Mouse (Mus musculus) testis, postnatal 10 days (tissue): ENCODE results near the gene Hagh.

Source experiments
- DNase-seq: peaks from one replicate; pipeline ENCODE4 v3.0.0; 2021; ENCODE audit warnings: low spot score

The Hagh gene

DNA sequence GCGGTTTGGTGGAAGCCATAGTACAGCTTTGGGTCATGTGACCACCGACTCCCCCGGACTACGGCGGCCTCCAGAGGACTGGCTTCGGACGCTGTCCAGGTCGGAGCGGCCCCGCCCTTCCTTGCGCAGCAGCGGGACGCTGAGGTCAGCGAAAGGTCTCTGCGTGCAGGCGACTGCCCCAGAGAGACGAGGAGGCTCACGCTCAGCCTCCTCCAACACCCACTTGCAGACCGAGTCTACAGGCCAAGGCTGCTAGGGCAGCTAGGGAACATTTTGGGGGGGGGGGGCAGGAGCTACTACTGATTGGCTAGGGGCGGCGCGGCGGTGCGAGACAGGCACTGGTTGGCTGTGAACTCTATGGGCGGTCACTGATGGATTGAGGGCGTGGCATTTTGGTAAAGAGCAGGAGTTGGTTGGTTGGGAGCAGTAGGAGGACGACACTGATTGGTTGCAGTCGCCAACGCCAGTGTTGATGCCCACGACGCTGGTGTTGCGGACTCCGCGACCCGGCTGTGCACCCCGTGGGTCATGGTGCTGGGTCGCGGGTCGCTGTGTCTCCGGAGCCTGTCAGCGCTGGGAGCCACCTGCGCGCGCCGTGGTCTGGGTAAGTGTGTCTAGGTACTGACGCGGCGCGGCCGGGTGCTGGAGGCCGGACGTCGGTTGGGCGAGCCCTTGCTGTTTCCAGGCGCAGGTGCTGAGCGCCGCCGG is 10.3 kb downstream of the Hagh start, which contains the start of gene Fahd1:
Fahd1 (minus strand) TSS at position 300 of the 708 bp plus-strand sequence.
- peak; percentile 94 for DNase-seq

GRCm38 (mm10) chr17:24850773-24851127 is 10.8 kb downstream of the Hagh start:
- no peak for DNase-seq

DNA sequence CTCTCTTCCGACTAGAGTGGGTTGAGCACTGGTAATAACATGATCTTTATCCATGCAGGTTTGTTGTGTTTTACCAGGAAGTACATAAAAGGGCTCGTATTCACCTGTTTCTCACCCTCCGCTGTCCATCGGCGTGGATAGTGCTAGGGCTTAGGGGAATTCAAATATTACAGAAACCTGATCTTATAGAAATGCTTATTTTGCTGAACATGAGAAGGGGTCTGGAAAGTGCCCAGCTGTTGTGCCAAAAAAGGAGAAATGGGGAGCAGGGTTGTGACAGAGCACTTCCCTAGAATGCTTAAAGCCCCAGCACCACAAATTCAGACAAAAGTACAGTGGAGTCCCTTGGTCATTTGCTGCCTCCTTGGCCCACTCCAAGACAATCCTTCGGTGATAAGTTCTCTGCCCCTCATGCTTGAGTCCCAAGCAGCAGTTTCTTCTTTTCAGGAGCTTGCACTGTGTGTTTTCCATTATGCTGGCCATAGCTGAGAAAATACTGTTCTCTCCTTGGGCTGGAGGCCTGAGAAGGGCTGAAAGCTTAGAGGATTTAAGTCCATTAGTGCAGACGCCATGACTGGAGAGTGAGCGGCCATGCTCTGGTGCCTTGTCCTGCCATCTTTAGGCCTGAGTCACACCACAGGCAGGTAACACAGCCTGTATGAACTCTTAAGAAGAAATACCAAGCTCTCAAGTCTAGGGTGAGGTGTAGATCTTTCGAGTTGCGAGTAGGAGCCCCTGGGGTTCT is 11.6 kb downstream of the Hagh start:
- no peak for DNase-seq

- DNase-seq, result no peak
Measured at GRCm38 (mm10) chr17:24855838-24856464, 16.0 kb downstream of the Hagh start.

DNA sequence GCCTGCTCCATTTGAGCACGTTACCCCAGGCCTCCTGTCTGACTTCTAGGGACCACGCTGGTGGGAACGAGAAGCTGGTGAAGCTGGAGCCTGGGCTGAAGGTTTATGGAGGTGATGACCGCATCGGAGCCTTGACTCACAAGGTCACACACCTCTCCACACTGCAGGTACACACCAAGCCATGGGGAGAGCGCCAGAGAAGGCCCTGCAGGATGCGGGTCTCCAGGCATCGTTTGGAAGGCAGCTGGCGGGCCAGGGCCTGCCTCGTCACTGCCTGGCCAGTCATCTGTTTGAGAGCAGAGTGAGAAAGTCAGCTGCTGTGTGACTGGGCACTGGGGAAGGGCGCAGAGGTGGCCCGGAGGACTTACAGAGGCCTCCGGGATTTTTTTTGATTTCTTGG is 16.6 kb downstream of the Hagh start:
- DNase-seq, result no peak

- DNase-seq, result no peak
Measured at GRCm38 (mm10) chr17:24857831-24858470, 18.0 kb downstream of the Hagh start.

GRCm38 (mm10) chr17:24858967-24859366 is 19.0 kb downstream of the Hagh start:
- no peak for DNase-seq

- DNase-seq, result no peak
Measured at GRCm38 (mm10) chr17:24860076-24860475, 20.1 kb downstream of the Hagh start.

DNA sequence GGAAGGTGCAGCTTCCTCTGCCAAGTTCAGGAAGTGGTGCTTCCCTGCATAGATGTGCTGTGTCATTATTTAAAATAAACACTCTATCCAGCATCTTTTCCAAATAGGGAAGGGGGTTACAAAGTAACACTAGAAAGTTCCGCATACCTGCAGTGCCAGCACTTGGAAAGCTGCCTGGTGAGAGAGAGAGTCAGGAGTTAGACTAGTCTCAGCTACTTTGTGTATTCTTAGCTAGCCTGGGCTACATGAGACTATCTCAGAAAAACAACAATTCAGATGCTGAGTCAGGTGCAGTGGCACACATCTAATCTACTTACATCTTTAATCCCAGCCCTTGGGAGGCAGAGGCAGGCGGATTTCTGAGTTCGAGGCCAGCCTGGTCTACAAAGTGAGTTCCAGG is 21.8 kb downstream of the Hagh start:
- DNase-seq, result no peak

DNA sequence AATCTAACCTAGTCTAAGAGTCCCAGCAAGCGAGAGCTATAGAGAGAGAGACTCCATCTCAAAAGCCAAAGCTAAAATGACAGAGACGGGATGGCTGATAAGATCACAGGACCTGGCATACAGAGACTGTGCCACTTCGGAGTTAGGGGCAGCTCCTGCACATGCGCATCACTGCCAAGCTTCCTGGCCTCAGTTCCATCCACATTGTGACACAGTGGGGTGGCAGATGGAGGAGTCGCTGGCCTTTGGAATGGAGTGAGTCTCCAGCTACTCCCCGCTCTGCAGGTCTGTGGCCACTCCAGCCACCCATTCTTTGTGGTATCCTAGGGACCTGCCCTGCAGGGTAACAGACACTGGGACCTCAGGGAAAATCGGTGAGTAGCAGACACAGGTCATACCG is 25.8 kb downstream of the Hagh start, which contains the start of gene Igfals:
Igfals (plus strand) TSS at position 222 of the 400 bp plus-strand sequence.
- no peak for DNase-seq

GRCm38 (mm10) chr17:24867914-24868313 is 28.0 kb downstream of the Hagh start:
- DNase-seq, result no peak

GRCm38 (mm10) chr17:24873695-24874404 is 33.9 kb downstream of the Hagh start:
- DNase-seq, result no peak

DNA sequence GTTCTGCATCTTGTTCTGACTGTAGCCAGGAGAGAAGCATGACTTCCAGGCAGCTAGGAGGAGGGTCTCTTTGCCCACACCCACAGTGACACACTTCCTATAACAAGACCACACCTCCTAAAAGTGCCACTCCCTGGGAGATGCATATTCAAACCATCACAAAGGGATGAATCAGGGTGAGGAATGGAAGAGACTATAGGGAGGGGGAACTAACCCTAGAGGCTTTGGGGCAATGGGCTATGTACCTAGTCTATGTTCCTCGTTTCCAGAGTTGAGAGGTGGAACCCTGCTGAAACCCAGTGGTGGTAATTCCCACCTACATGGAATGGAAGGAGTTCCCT is 34.4 kb downstream of the Hagh start:
- no peak for DNase-seq

DNA sequence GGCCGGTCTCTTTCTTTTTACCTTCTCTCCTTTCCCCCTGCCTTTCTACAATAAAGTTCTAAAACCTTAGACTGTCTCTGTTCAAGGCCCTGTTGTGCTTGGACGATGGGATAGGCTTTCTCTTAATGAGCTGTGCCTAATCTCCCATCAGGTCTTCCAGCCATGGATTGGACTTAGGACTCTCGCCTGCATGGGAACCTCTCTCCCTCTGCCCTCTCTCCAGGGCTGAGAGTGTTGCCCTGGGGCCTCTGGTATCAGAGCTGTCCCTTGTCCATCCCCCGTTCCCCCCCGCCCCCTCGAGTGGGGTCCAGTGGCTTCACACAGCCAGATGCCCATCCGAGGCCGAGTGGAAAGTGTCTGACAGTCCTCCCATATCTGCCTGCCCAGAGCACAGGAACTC is 35.0 kb downstream of the Hagh start:
- DNase-seq, result no peak

GRCm38 (mm10) chr17:24877336-24878116 is 37.6 kb downstream of the Hagh start:
- DNase-seq, result no peak

GRCm38 (mm10) chr17:24878117-24878397 is 38.1 kb downstream of the Hagh start:
- DNase-seq, result no peak

- DNase-seq, result no peak
Measured at GRCm38 (mm10) chr17:24878531-24878930, 38.6 kb downstream of the Hagh start.

- DNase-seq, result peak; percentile 66
Measured at GRCm38 (mm10) chr17:24881738-24882440, 41.9 kb downstream of the Hagh start.

- DNase-seq, result no peak
Measured at GRCm38 (mm10) chr17:24884391-24884790, 44.4 kb downstream of the Hagh start.

DNA sequence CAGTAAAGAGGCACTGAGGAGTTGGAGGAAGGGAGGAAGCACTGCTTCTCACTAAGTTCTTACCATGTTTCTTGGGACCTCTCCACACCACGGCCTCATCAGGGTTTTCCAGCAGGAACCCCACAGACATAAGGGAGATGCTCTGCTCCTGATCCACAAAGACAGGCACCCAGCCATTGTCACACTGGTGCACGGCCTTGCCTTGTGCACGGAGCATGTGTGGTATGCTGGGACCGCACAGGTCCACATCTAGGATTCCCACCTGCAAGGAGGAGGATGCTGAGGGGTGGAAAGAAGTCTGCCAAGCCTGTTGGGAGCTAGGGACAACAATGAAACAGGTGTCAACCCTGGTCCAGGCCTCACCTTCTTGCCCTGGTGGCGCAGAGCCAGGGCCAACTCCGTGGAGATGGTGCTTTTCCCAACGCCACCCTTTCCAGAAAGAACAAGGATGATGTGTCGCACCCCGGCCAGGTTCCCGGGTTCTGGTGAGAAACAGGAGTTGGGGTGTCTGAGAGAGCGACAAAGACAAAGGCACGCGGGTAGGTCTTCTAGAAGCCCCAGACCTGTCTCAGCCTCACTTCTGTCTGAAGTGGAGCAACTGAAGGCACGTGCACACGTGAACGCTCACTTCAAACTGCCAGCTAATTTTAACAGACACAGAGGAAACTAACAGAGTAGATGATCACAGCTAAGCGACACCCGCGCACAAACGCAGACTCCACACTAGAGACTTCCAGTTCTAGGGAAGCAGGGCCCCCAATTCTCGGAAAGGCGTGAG is 45.6 kb downstream of the Hagh start:
- no peak for DNase-seq
